Mouse (Mus musculus): ENCODE data around the gene Pgpep1. TPM values are rescaled to one million over a fixed set of nuclear protein-coding genes. Genes with fewer than 3 reads are reported as not detected.

The Pgpep1 gene
- total RNA-seq, 1 experiment from 2014 or later: 5.5 TPM

DNA sequence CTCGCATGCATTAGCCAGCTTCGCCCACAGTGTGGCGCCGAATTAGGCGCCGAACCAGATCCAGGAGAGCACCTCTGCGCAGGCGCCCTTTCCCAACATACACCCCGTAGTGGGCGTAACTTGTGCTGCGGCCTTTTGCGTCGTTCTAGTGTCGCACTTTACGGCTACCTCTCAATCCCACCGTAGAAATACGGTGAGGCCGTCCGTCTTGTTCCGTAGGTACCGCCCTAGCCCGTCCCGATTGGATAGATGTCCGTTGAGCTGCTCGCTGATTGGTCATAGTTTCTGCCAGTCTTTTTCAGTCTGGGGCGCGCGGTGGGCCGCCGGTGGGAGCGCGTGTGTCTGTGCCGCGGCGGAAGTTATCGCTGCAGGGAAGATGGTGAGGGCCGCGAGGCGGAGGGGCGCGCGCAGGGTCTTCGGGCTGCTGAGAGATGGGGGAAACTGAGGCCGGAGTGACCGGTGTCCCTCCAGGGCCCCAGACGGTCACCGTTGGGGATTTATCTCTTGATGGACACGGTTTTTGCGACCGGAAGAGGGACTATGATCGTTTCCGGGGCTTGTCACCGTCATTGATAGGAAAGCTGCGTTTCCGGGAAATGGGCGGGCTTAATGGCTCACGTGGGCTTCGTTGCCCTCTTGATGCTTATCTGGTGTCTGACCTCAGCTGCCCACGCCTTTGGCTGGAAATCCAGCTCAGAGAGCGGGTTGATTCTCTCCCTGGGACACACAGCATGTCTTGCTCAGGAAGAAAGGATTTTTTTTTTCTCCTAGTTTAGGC, 13.1 kb upstream of the Pgpep1 start, which contains the start of gene Lsm4:
TSS of gene Lsm4 (plus strand) at position 170 of the 778 bp plus-strand sequence.
- peak; percentile 86 to 91 for ATAC-seq (replicated peaks in 1 of 2; ENCODE audit: insufficient read depth in 1 of 2, low FRiP score in 2 of 2, low TSS enrichment in 1 of 2, low read depth in 1 of 2, poor library complexity in 2 of 2, severe bottlenecking in 2 of 2)

DNA sequence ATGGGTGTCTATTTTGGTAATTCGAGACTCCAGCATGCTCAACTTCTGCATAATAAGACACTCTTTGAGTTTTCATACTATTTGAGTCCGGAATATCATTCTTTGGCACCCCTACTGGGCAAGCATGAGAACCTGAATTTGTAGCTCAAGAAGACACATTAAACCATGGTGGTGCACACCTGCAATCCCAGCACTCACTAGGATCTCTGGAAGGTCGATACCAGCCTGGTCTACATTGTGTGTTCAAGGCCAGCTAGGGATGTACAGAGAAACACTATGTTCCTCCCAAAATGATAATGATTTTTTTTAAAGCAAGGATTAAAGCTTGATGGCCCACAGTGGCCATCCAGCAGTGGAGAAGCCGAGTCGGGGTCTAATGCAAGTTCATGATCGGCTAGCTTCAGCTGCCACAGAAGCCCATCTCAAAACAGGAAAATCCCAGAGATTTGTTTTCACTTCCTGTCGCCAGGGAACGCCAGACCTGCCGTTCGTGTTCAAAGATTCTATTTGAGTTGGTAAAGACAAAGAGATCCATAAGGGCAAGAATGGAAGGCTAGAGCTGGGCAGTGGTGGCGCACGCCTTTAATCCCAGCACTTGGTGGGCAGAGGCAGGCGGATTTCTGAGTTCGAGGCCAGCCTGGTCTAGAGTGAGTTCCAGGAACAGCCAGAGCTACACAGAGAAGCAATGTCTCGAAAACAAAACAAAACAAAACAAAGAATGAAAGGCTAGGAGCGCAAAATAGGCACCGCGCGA, 12.3 kb upstream of the Pgpep1 start:
- no peak for ATAC-seq (replicated peaks in 1 of 2; ENCODE audit: insufficient read depth in 1 of 2, low FRiP score in 2 of 2, low TSS enrichment in 1 of 2, low read depth in 1 of 2, poor library complexity in 2 of 2, severe bottlenecking in 2 of 2)

DNA sequence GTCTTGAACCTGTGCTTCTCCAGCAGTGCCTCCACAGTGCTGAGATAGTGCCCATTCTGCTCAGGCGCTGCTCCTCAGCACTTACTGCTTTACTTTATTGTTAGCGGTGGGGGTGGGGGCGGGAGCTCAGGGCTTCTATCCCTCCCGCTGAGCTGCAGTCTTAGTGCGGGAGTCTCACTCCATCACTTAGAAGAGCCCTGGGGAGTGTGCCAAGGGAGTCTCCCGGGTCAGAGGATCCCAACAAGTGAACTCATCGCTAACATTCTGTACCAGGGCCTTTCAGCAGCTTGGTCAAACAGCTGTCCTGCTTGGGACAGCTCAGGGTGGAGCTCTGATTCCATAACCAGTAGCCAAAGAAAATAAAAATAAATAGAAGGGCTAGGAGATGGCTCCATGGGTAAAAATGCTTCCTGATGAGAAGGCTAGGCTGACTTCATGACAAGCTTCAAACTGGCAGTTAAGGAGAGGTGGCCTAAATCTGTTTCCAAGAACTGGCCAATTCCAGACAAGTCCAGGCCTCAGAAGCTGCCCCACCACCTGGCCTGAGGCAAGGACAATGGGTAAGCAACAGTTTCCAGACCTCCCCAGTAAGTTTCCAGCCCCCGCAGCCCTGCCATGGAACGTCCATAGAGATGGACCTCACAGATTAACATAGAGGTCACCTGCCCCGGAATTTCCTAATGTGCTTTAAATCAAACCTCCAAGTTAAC, 11.6 kb upstream of the Pgpep1 start:
- no peak for ATAC-seq (replicated peaks in 1 of 2; ENCODE audit: insufficient read depth in 1 of 2, low FRiP score in 2 of 2, low TSS enrichment in 1 of 2, low read depth in 1 of 2, poor library complexity in 2 of 2, severe bottlenecking in 2 of 2)

DNA sequence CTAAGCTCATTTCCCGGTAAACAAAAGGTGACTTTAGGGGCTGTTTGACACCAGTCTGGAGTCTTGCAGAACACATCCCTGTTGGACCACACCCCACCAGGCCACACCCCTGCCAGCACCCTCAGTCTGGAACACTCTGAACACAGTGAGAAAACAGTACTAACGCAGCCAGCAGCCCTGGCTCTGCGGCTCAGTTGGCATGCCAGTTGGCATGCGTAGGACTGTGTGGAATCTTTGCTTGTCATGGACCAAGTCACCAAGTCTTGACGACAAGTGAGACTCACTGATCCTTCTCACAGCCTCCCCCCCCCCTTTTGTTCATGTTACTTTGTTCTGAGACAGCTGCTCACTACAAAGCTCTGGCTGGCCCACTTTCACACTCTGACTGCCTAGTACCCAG, 6.9 kb upstream of the Pgpep1 start:
- ATAC-seq (replicated peaks in 1 of 2; ENCODE audit: insufficient read depth in 1 of 2, low FRiP score in 2 of 2, low TSS enrichment in 1 of 2, low read depth in 1 of 2, poor library complexity in 2 of 2, severe bottlenecking in 2 of 2): no peak

- ATAC-seq (replicated peaks in 1 of 2; ENCODE audit: insufficient read depth in 1 of 2, low FRiP score in 2 of 2, low TSS enrichment in 1 of 2, low read depth in 1 of 2, poor library complexity in 2 of 2, severe bottlenecking in 2 of 2): no peak
These were observed 5.4 kb upstream of the Pgpep1 start for GRCm38 (mm10) chr8:70665599-70665998.

GRCm38 (mm10) chr8:70664631-70665030, 4.4 kb upstream of the Pgpep1 start:
- no peak for ATAC-seq (replicated peaks in 1 of 2; ENCODE audit: insufficient read depth in 1 of 2, low FRiP score in 2 of 2, low TSS enrichment in 1 of 2, low read depth in 1 of 2, poor library complexity in 2 of 2, severe bottlenecking in 2 of 2)

DNA sequence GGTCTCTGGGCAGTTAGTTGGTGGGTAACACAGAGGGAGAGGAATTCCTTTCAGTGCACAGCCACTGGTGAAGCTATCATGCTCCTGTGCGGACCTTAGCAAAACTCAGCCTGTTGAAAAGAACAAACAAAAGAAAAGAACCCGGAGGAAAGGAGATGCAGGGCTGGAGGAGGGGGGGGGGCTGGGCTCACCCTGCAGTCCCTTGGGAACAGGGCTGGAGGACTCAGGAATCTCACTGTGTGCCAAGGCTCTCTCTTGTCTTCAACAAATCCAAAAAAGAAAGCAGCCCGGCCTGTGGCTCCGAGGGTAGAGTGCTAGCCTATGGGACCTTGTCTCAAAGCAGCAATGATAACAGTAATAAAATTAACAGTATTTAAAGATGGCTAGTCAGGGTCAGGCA, 3.5 kb upstream of the Pgpep1 start:
- ATAC-seq (replicated peaks in 1 of 2; ENCODE audit: insufficient read depth in 1 of 2, low FRiP score in 2 of 2, low TSS enrichment in 1 of 2, low read depth in 1 of 2, poor library complexity in 2 of 2, severe bottlenecking in 2 of 2): no peak

DNA sequence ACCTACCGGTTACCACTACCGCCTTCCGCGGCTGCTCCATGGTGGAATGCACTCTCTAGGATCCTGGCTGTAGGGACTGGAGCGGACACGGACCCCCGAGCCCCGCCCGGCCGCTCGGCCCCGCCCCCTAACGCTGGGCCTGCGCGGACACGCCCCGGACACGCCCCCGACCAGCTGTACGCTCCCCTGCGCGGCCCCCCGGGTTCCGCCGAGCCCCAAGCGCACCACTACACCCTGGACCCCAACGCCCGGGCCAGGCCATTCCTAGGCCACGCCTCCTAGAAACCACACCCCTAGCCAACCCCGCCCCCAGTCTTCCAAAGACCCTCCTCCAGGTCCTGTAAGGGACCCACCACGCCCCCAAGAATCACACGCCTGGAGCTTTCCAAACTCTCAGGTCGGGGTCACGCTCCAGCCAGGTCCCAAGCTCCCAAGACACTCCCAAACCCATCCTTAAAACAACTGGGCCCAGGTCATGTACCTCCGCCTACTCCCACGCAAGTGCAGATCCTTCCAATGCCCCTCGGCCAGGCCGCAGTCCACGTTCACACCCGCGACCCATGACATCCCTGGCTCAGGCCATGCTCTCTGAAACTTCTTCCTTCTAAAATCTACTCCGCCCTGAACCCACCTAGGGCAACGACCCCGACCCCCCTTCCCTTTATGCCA, 450 bp downstream of the Pgpep1 start:
- ATAC-seq (replicated peaks in 1 of 2; ENCODE audit: insufficient read depth in 1 of 2, low FRiP score in 2 of 2, low TSS enrichment in 1 of 2, low read depth in 1 of 2, poor library complexity in 2 of 2, severe bottlenecking in 2 of 2): peak; percentile 82 to 86

DNA sequence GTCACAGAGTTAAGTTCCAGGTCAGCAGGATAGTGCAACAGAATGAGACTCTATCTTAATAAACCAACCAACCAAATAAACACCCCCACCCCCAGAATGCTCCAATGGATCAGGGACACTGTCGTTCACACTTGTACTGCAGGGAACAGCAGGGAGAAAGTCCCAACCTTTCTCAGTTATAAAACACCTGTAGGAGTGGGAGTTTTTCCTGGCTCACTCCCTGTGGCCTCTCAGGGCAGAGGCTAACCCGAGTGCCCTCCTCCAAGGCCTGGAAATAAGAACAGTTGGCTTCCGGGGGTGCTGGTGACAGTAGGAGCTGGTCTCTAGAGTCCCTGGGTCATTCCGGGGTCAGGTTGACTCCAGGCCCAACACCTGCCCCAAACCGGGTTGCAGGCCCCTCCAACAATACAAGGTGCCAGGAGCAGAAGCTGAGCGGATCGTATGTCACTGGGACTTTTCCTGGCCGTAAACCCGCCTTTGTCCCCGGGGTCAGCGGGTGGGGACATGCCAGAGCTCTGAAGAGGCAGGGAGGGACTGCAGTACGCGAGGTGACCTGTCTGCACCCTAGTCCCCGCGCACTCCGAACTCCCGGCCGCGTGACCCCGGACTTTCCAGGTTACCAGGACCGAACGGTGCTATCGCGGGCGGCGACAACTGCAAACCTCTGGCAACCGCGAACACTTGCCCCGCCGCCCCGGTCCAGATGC, 1.1 kb downstream of the Pgpep1 start:
- peak in 1 of 2 experiments; percentile 43; a peak in 3 of 4 replicates for ATAC-seq (replicated peaks in 1 of 2; ENCODE audit: insufficient read depth in 1 of 2, low FRiP score in 2 of 2, low TSS enrichment in 1 of 2, low read depth in 1 of 2, poor library complexity in 2 of 2, severe bottlenecking in 2 of 2)

GRCm38 (mm10) chr8:70657739-70658138, 2.4 kb downstream of the Pgpep1 start:
- ATAC-seq (replicated peaks in 1 of 2; ENCODE audit: insufficient read depth in 1 of 2, low FRiP score in 2 of 2, low TSS enrichment in 1 of 2, low read depth in 1 of 2, poor library complexity in 2 of 2, severe bottlenecking in 2 of 2): no peak

DNA sequence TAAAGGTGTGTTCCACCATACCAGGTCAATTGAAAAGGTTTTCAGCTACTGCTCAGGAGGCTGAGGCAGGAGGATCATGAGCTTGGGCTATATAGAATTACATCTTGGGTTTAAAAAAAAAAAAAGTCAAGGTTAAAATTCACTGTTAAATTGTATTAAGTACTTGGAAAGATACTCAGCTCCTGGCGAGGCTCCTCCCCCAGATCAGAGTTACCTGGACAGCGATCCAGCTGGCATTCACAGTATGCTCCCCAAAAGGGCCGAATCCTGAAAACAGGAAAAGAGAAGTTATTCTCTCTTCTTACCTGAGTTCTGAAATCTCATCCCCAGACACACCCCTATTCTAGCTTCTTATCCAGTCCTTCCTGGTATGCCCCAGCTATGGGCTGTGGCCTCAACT, 3.0 kb downstream of the Pgpep1 start:
- no peak for ATAC-seq (replicated peaks in 1 of 2; ENCODE audit: insufficient read depth in 1 of 2, low FRiP score in 2 of 2, low TSS enrichment in 1 of 2, low read depth in 1 of 2, poor library complexity in 2 of 2, severe bottlenecking in 2 of 2)

DNA sequence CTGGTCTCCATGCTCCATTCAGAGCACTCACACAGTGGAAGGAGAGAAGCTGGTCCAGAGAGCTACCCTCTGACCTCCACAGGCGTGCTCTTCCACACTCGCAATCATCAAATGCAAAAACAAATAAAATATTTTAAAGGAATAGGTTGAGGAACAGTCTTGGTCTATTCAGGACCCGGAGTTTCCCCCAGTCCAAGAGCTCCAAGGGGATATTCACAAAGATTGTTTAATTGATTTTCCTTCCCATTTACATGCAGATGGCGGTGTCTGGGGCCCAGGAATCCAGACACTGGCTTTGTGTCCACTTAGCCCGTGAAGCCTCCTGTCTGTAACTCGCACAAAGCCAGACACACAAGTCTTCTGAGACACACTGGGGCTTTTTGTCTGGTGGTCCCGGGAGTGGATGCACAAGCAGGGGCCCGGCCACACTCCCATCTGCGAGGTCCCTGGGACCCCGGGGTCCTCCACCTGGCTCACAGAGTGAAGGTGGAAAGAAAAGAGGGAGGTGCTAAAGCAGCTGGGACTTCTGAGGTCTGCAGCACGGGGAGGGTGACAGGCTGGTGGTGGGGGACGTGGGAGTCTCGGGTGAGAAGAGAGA, 3.9 kb downstream of the Pgpep1 start:
- no peak for ATAC-seq (replicated peaks in 1 of 2; ENCODE audit: insufficient read depth in 1 of 2, low FRiP score in 2 of 2, low TSS enrichment in 1 of 2, low read depth in 1 of 2, poor library complexity in 2 of 2, severe bottlenecking in 2 of 2)

- ATAC-seq (replicated peaks in 1 of 2; ENCODE audit: insufficient read depth in 1 of 2, low FRiP score in 2 of 2, low TSS enrichment in 1 of 2, low read depth in 1 of 2, poor library complexity in 2 of 2, severe bottlenecking in 2 of 2): no peak
These were observed 4.7 kb downstream of the Pgpep1 start for GRCm38 (mm10) chr8:70655469-70655868.

- no peak for ATAC-seq (replicated peaks in 1 of 2; ENCODE audit: insufficient read depth in 1 of 2, low FRiP score in 2 of 2, low TSS enrichment in 1 of 2, low read depth in 1 of 2, poor library complexity in 2 of 2, severe bottlenecking in 2 of 2)
These were observed 6.1 kb downstream of the Pgpep1 start for GRCm38 (mm10) chr8:70654121-70654520.

DNA sequence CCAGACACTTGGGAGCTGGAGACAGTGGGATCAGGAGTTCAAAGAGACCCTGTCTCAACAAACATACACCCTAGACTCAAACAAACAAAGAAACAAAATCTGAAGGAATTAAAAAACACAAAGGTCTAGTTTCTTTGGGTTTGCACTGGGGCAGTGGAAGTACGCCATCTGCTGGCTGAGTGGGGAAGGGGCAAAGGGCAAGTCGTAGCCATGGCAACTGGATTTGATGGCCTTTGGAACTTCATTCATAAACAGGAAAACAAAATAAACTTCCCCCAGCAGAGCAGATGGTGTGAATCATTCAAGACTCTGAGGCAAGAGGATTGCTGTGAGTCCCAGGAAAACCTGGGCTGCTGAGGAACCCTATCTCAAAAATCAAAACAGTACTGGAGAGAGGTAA, 7.0 kb downstream of the Pgpep1 start:
- ATAC-seq (replicated peaks in 1 of 2; ENCODE audit: insufficient read depth in 1 of 2, low FRiP score in 2 of 2, low TSS enrichment in 1 of 2, low read depth in 1 of 2, poor library complexity in 2 of 2, severe bottlenecking in 2 of 2): peak; percentile 25 to 57; a peak in 3 of 4 replicates

GRCm38 (mm10) chr8:70650351-70650750, 9.8 kb downstream of the Pgpep1 start:
- no peak for ATAC-seq (replicated peaks in 1 of 2; ENCODE audit: insufficient read depth in 1 of 2, low FRiP score in 2 of 2, low TSS enrichment in 1 of 2, low read depth in 1 of 2, poor library complexity in 2 of 2, severe bottlenecking in 2 of 2)

DNA sequence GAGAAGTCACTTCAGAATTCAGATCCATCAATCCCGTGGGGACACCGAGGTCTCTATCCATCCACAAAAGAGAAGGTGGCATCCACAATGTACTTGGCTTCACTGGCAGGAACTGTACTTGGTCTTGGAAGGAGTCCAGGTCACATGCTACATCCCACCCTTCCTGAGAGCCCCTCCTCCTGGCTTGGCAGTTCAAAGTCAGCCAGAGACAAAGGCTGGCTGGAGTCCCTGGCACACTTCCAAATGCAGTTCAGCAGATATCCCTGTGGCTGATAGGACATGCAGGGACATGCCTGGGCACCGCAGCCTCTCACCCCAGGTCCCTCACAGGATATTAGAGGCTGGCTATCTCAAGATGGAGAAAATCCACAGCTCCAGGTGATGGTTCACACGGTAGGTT, 10.9 kb downstream of the Pgpep1 start:
- ATAC-seq (replicated peaks in 1 of 2; ENCODE audit: insufficient read depth in 1 of 2, low FRiP score in 2 of 2, low TSS enrichment in 1 of 2, low read depth in 1 of 2, poor library complexity in 2 of 2, severe bottlenecking in 2 of 2): peak; percentile 35 to 55; a peak in 3 of 4 replicates
